Mouse (Mus musculus): Measurements from ENCODE around the gene Rxra. TPM values are rescaled to one million over a fixed set of nuclear protein-coding genes. Genes with fewer than 3 reads are reported as not detected.
A peak's percentile ranks its signal among the peaks of the same experiment; 100 is the strongest.

Gene Rxra
- polyA plus RNA-seq, 1 experiment from 2014 or later, result 6.9 TPM

- no peak overlapping the region for H3K4me3 ChIP-seq (ENCODE audit: low read depth, low read length)
- DNase-seq (ENCODE audit: low spot score, missing footprints) (no peak), ATAC-seq (ENCODE audit: low FRiP score) (no peak)
- H3K27ac ChIP-seq (ENCODE audit: low read depth, low read length), result no peak overlapping the region
- H3K36me3 ChIP-seq (ENCODE audit: control insufficient read depth, insufficient read depth, low read length), result no peaks in the 10 kb centered on the region
- peaks cover 19% of the 10 kb centered on the region for H3K4me1 ChIP-seq (ENCODE audit: control insufficient read depth, insufficient read depth, low read length)
- 86% methylated on average over 6 of the region's 6 CpGs for WGBS
- H3K4me2 ChIP-seq, result no peak overlapping the region
- no peak overlapping the region for H3K9ac ChIP-seq (ENCODE audit: low read length)
- H3K9me3 ChIP-seq (ENCODE audit: control insufficient read depth, low read length), result no peaks in the 10 kb centered on the region
- H3K27me3 ChIP-seq (ENCODE audit: control insufficient read depth, insufficient read depth, low read length), result peaks cover 13% of the 10 kb centered on the region
Measured at GRCm38 (mm10) chr2:27665284-27665683, 11.0 kb upstream of the Rxra start.

GRCm38 (mm10) chr2:27666719-27667118 lies 9.5 kb upstream of the Rxra start:
- Histone ChIP-seq H3K36me3 (ENCODE audit: control insufficient read depth, insufficient read depth, low read length) (no peaks in the 10 kb centered on the region), H3K9ac (ENCODE audit: low read length) (peak overlapping the region; percentile 40; the same call in 1 of the 2 replicates), H3K27ac (ENCODE audit: low read depth, low read length) (peak overlapping the region; percentile 40; the same call in 1 of the 2 replicates), H3K9me3 (ENCODE audit: control insufficient read depth, low read length) (no peaks in the 10 kb centered on the region), H3K4me2 (peak overlapping the region; percentile 10; the same call in 1 of the 2 replicates), H3K27me3 (ENCODE audit: control insufficient read depth, insufficient read depth, low read length) (peaks cover 13% of the 10 kb centered on the region), H3K4me3 (ENCODE audit: low read depth, low read length) (no peak overlapping the region), H3K4me1 (ENCODE audit: control insufficient read depth, insufficient read depth, low read length) (peaks cover 26% of the 10 kb centered on the region)
- DNase-seq (ENCODE audit: low spot score, missing footprints) (peak; percentile 94), ATAC-seq (ENCODE audit: low FRiP score) (peak; percentile 77)
- WGBS, result 30% methylated on average over 4 of the region's 4 CpGs

GRCm38 (mm10) chr2:27667677-27668076 lies 8.6 kb upstream of the Rxra start:
- no peaks in the 10 kb centered on the region for H3K9me3 ChIP-seq (ENCODE audit: control insufficient read depth, low read length)
- no peaks in the 10 kb centered on the region for H3K36me3 ChIP-seq (ENCODE audit: control insufficient read depth, insufficient read depth, low read length)
- 87% methylated on average over 4 of the region's 4 CpGs for WGBS
- no peak overlapping the region for H3K4me3 ChIP-seq (ENCODE audit: low read depth, low read length)
- peaks cover 13% of the 10 kb centered on the region for H3K27me3 ChIP-seq (ENCODE audit: control insufficient read depth, insufficient read depth, low read length)
- H3K4me1 ChIP-seq (ENCODE audit: control insufficient read depth, insufficient read depth, low read length), result peaks cover 28% of the 10 kb centered on the region
- H3K27ac ChIP-seq (ENCODE audit: low read depth, low read length), result no peak overlapping the region
- DNase-seq (ENCODE audit: low spot score, missing footprints) (no peak), ATAC-seq (ENCODE audit: low FRiP score) (no peak)
- H3K9ac ChIP-seq (ENCODE audit: low read length), result no peak overlapping the region
- H3K4me2 ChIP-seq, result no peak overlapping the region

- Histone ChIP-seq H3K9me3 (ENCODE audit: control insufficient read depth, low read length) (no peaks in the 10 kb centered on the region), H3K4me2 (no peak overlapping the region), H3K4me3 (ENCODE audit: low read depth, low read length) (no peak overlapping the region), H3K36me3 (ENCODE audit: control insufficient read depth, insufficient read depth, low read length) (no peaks in the 10 kb centered on the region), H3K9ac (ENCODE audit: low read length) (0 out of 2 replicates have a peak overlapping the region, but pooled peaks have one; percentile 3), H3K4me1 (ENCODE audit: control insufficient read depth, insufficient read depth, low read length) (peaks cover 27% of the 10 kb centered on the region), H3K27ac (ENCODE audit: low read depth, low read length) (no peak overlapping the region), H3K27me3 (ENCODE audit: control insufficient read depth, insufficient read depth, low read length) (peaks cover 6% of the 10 kb centered on the region)
- ATAC-seq (ENCODE audit: low FRiP score), result no peak
- no peak for DNase-seq (ENCODE audit: low spot score, missing footprints)
- 40% methylated on average over 5 of the region's 5 CpGs for WGBS
Measured at GRCm38 (mm10) chr2:27670746-27671145, 5.5 kb upstream of the Rxra start.

DNA sequence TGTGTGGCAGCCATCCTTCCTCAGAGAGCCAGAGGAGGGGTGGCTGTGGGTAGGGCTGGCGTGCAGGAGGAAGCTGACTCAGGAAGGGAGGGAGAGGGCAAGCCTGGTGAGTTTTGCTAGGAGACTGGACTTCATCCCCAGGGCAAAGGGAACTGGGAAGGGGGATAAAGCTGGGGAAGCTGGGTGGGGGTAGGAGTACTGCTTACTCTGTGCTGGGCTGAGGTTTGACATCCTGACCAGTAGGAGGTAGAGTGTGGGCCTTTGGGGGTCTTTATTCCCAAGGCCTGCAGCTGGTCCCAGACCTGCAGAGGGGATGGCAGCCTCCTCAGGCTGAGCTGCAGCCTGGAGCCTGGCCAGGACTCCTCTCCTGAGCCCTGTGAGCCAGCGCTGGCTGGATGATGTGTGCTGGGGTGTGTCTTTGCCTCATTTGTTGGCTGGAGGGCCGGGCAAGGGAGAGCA lies 4.6 kb upstream of the Rxra start:
- no peak for DNase-seq (ENCODE audit: low spot score, missing footprints)
- H3K9me3 ChIP-seq (ENCODE audit: control insufficient read depth, low read length), result no peaks in the 10 kb centered on the region
- H3K4me1 ChIP-seq (ENCODE audit: control insufficient read depth, insufficient read depth, low read length), result peaks cover 24% of the 10 kb centered on the region
- no peak overlapping the region for H3K9ac ChIP-seq (ENCODE audit: low read length)
- ATAC-seq (ENCODE audit: low FRiP score), result no peak
- WGBS, result 20% methylated on average over 3 of the region's 3 CpGs
- H3K4me3 ChIP-seq (ENCODE audit: low read depth, low read length), result no peak overlapping the region
- H3K27me3 ChIP-seq (ENCODE audit: control insufficient read depth, insufficient read depth, low read length), result peaks cover 6% of the 10 kb centered on the region
- no peak overlapping the region for H3K4me2 ChIP-seq
- no peak overlapping the region for H3K27ac ChIP-seq (ENCODE audit: low read depth, low read length)
- no peaks in the 10 kb centered on the region for H3K36me3 ChIP-seq (ENCODE audit: control insufficient read depth, insufficient read depth, low read length)

DNA sequence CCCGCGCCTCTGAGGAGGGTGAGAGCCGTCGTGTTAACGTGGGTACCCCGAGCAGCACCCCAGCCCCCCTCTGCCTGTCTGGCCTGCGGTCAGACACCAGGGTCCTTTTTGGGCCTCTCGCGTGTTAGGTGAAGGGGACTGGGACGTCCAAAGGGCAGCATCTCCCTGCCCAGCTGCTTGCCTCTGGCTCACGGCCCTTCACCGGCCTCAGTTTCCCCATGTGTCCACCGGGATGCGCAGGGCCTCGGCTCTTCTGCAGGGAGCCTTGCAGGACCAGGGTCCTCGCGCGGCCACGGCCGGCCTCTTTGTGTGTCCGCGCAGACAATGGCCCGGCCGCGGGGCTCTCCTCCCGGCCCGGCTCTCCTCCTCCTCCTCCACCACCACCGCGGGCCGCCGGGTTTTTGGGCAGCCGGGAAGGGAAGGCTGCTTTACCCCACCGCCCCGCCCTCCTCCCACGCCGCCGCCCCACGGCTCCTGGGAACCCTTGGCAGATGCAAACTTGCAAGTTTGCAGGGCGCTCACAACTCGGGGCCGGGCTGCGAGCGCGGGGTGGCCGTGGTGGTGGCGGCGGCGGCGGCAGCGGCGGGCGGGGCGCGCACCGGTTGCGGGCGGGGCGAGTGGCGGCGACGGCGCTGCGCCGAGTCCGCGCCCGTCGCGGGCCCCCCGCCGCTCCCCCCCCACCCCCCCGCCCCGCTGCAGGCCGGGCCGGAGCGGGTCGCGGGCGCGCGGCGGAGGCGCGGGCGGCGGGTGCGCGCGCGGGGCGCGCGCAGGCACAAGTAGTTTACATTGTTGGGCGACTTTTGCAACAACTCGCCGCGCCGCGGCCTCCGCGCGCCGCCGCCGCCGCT lies 462 bp downstream of the Rxra start:
- H3K27me3 ChIP-seq (ENCODE audit: control insufficient read depth, insufficient read depth, low read length), result no peaks in the 10 kb centered on the region; the same call in 1 of the 2 replicates

GRCm38 (mm10) chr2:27677411-27678310 lies 1.4 kb downstream of the Rxra start:
- Histone ChIP-seq H3K4me3 (ENCODE audit: low read depth, low read length) (peak overlapping the region; percentile 92), H3K9ac (ENCODE audit: low read length) (peak overlapping the region; percentile 94), H3K4me2 (peak overlapping the region; percentile 55), H3K27ac (ENCODE audit: low read depth, low read length) (peak overlapping the region; percentile 80), H3K36me3 (ENCODE audit: control insufficient read depth, insufficient read depth, low read length) (no peaks in the 10 kb centered on the region), H3K9me3 (ENCODE audit: control insufficient read depth, low read length) (no peaks in the 10 kb centered on the region), H3K4me1 (ENCODE audit: control insufficient read depth, insufficient read depth, low read length) (peaks cover 41% of the 10 kb centered on the region), H3K27me3 (ENCODE audit: control insufficient read depth, insufficient read depth, low read length) (no peaks in the 10 kb centered on the region; the same call in 1 of the 2 replicates)
- under 1% methylated on average over 46 of the region's 77 CpGs for WGBS
- ATAC-seq (ENCODE audit: low FRiP score) (peak; percentile 54), DNase-seq (ENCODE audit: low spot score, missing footprints) (peak; percentile 96)

More for the DNA sequence above, 462 bp downstream of the Rxra start:
- Histone ChIP-seq H3K9ac (ENCODE audit: low read length) (peak overlapping the region; percentile 94), H3K4me3 (ENCODE audit: low read depth, low read length) (peak overlapping the region; percentile 92), H3K27ac (ENCODE audit: low read depth, low read length) (peak overlapping the region; percentile 94), H3K4me1 (ENCODE audit: control insufficient read depth, insufficient read depth, low read length) (peaks cover 38% of the 10 kb centered on the region), H3K4me2 (peak overlapping the region; percentile 55), H3K9me3 (ENCODE audit: control insufficient read depth, low read length) (no peaks in the 10 kb centered on the region), H3K36me3 (ENCODE audit: control insufficient read depth, insufficient read depth, low read length) (no peaks in the 10 kb centered on the region)
- under 1% methylated on average over 68 of the region's 106 CpGs for WGBS
- DNase-seq (ENCODE audit: low spot score, missing footprints), result peak; percentile 96
- ATAC-seq (ENCODE audit: low FRiP score), result peak; percentile 70

DNA sequence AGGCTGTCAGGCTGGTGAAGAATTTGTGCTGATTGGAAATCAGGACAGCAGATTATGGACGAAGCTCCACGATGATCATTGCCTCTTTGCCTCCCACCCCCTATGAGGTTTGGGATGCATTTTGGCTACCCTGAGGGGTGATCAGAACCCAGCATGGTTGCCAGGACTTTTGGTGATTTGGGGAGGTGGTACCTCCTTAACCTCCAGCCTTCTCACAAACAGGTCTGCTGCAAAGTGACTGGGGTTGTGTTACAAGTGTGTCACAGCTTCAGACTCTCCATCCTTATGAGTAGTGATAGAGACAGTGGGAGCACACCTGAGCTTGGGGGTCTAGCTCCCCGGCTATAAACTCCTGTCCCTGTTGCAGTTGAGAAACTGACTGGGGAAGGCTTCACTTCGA lies 2.1 kb downstream of the Rxra start:
- Histone ChIP-seq H3K4me2 (peak overlapping the region; percentile 55), H3K27ac (ENCODE audit: low read depth, low read length) (no peak overlapping the region), H3K9me3 (ENCODE audit: control insufficient read depth, low read length) (no peaks in the 10 kb centered on the region), H3K9ac (ENCODE audit: low read length) (peak overlapping the region; percentile 94), H3K4me3 (ENCODE audit: low read depth, low read length) (peak overlapping the region; percentile 92), H3K36me3 (ENCODE audit: control insufficient read depth, insufficient read depth, low read length) (no peaks in the 10 kb centered on the region), H3K4me1 (ENCODE audit: control insufficient read depth, insufficient read depth, low read length) (peaks cover 41% of the 10 kb centered on the region), H3K27me3 (ENCODE audit: control insufficient read depth, insufficient read depth, low read length) (no peaks in the 10 kb centered on the region; the same call in 1 of the 2 replicates)
- 10% methylated on average over 4 of the region's 4 CpGs for WGBS
- no peak for DNase-seq (ENCODE audit: low spot score, missing footprints)
- ATAC-seq (ENCODE audit: low FRiP score), result no peak
